Mouse (Mus musculus) hindbrain, postnatal 0 days (tissue): ENCODE data around the gene Ephb2. TPM values are rescaled to one million over a fixed set of nuclear protein-coding genes. Genes with fewer than 3 reads are reported as not detected.

ENCODE experiments used
- ATAC-seq: fragments of 200-750 bp; cut with Nextera tagmentation; 2 replicates; pipeline ENCODE4 v1.8.0; 2017; ENCODE audit warnings: mild to moderate bottlenecking, moderate TSS enrichment, moderate library complexity
- DNase-seq: peaks from one replicate; pipeline ENCODE4 v3.0.0-alpha.2; 2015; ENCODE audit warnings: low spot score
- H3K27ac ChIP-seq: fragments of 300-500 bp; sonication (generic); 2 replicates; pipeline ENCODE4 v1.5.1; 2014; ENCODE audit warnings: mild to moderate bottlenecking
- H3K27me3 ChIP-seq: fragments of 300-500 bp; sonication (generic); 2 replicates; pipeline ENCODE4 v1.6.1; 2014; ENCODE audit warnings: low read length, mixed read lengths; ENCODE audit not compliant: insufficient read depth
- H3K36me3 ChIP-seq: fragments of 300-500 bp; sonication (generic); 2 replicates; pipeline ENCODE4 v1.6.1; 2014; ENCODE audit warnings: low read length, mixed read lengths; ENCODE audit not compliant: insufficient read depth
- H3K4me1 ChIP-seq: fragments of 300-500 bp; sonication (generic); 2 replicates; pipeline ENCODE4 v1.6.1; 2014; ENCODE audit warnings: antibody characterized with exemption, low read length, mixed read lengths; ENCODE audit not compliant: insufficient read depth
- H3K4me2 ChIP-seq: fragments of 300-500 bp; sonication (generic); 2 replicates; pipeline ENCODE4 v1.6.1; 2014; ENCODE audit warnings: low read depth, mild to moderate bottlenecking, low read length, moderate library complexity, mixed read lengths
- H3K4me3 ChIP-seq: fragments of 300-500 bp; sonication (generic); 2 replicates; pipeline ENCODE4 v1.5.1; 2014; ENCODE audit warnings: low read length
- H3K9ac ChIP-seq: fragments of 300-500 bp; sonication (generic); replicated peaks from 2 replicates; pipeline ENCODE4 v1.6.1; 2014; ENCODE audit warnings: mild to moderate bottlenecking, low read length, moderate library complexity, mixed read lengths
- H3K9me3 ChIP-seq: fragments of 300-500 bp; sonication (generic); 2 replicates; pipeline ENCODE4 v1.6.1; 2016; ENCODE audit warnings: low read length, mixed read lengths
- CTCF ChIP-seq: IDR thresholded peaks from 2 replicates; pipeline ENCODE4 v1.5.1; 2016; ENCODE audit warnings: antibody characterized with exemption, control low read depth, low read depth
- WGBS: fragments of 180-500 bp; shearing (Covaris S2); extraction: QIAGEN DNeasy Blood & Tissue Kit; methylation state at CpG from one replicate; pipeline ENCODE4 v1.1.7; 2014; 5-methylcytosine and 5-hydroxymethylcytosine counted together
- polyA plus RNA-seq: library from polyadenylated mRNA; unstranded; fragments of >200 nt; fragmentation: Nextera tagmentation; extraction: Ambion mirVana; gene quantifications from 2 replicates; pipeline ENCODE4 v1.2.1, GENCODE M21; 2015
- total RNA-seq: library from RNA; depleted of rRNA; stranded (reverse); fragments of >200 nt; gene quantifications from 2 replicates; pipeline ENCODE4 v1.2.3, GENCODE M21; 2014

Gene Ephb2
- total and polyA plus RNA-seq, 2 experiments from 2014 or later, result 13.0 to 136 TPM

DNA sequence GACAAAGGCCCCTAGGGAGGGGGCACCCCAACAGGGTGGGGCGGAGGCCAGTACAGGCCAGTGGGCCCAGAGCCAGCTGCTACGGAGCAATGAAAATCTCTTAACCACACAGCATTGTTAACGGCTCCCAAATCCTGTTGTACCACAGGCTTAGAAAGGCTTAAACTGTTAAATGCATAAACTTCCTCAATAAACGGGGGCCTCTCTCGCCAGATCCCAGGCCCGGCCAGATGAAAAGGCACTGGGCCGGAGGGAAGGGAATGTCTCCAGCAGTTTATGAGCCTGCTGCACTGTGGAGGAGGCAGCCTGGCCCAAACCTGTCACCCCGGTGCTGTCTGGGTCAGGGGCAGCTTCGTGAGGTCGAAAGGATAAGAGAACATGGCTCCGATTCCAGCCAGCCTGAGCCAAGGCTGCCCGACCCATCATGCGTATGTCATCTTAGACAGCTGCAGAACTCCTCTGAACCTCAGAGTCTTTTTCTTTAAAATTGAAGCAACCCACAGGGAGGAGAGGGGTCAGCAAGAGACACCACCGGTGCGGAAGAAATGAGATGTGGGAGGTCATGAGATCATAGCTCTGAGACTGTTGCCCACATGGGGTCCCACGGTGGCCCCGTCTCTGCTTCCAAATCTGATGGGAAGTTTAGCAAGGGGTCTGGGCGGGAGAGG is 73.9 kb downstream of the Ephb2 start:
- no peaks in the 10 kb centered on the region for H3K27me3 ChIP-seq
- H3K4me1 ChIP-seq, result peaks cover 16% of the 10 kb centered on the region
- TF ChIP-seq CTCF, result no peak
- H3K4me3 ChIP-seq, result no peak overlapping the region
- H3K4me2 ChIP-seq, result no peak overlapping the region
- 29% methylated on average over 18 of the region's 18 CpGs for WGBS
- DNase-seq (no peak), ATAC-seq (no peak)
- no peaks in the 10 kb centered on the region for H3K36me3 ChIP-seq
- H3K9ac ChIP-seq, result no peak overlapping the region
- no peaks in the 10 kb centered on the region for H3K9me3 ChIP-seq
- 0 out of 2 replicates have a peak overlapping the region, but pooled peaks have one; percentile 32 for H3K27ac ChIP-seq

DNA sequence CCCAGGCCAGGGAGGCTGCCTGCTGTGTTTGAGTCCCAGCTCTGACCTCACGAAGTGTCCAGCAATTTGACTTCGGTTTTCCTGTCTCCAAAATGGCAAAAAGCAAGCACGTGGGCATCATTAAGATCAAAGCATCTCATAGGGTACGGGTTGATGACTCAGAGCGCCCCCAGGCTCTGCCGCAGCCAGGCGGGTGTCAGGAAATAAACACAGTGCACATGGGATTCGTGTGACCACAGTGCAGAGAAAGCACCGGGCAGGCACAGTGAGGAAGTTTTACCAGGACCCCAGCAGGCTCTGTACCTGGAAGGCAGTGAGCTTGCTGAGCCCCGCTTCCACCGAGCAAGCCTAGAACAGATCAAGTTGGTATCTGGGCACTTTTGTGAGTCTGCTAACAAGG is 74.9 kb downstream of the Ephb2 start:
- H3K9ac ChIP-seq, result no peak overlapping the region
- no peaks in the 10 kb centered on the region for H3K36me3 ChIP-seq
- H3K4me2 ChIP-seq, result no peak overlapping the region
- H3K4me3 ChIP-seq, result no peak overlapping the region
- H3K27ac ChIP-seq, result no peak overlapping the region
- no peaks in the 10 kb centered on the region for H3K27me3 ChIP-seq
- no peaks in the 10 kb centered on the region for H3K9me3 ChIP-seq
- ATAC-seq (no peak), DNase-seq (no peak)
- H3K4me1 ChIP-seq, result peaks cover 24% of the 10 kb centered on the region
- TF ChIP-seq CTCF, result no peak
- 66% methylated on average over 11 of the region's 11 CpGs for WGBS

GRCm38 (mm10) chr4:136757096-136757495 is 78.7 kb downstream of the Ephb2 start:
- ATAC-seq, result 0 out of 2 replicates have a peak, but pooled peaks have one; percentile 9

GRCm38 (mm10) chr4:136756486-136756885 is 79.3 kb downstream of the Ephb2 start:
- Histone ChIP-seq H3K9me3 (no peaks in the 10 kb centered on the region), H3K4me3 (no peak overlapping the region), H3K4me2 (no peak overlapping the region), H3K36me3 (no peaks in the 10 kb centered on the region), H3K9ac (peak overlapping the region; percentile 49), H3K27ac (peak overlapping the region; percentile 79), H3K27me3 (no peaks in the 10 kb centered on the region), H3K4me1 (peaks cover 46% of the 10 kb centered on the region)
- DNase-seq (no peak), ATAC-seq (peak; percentile 1; the same call in 1 of the 2 replicates)
- TF ChIP-seq CTCF, result no peak
- 27% methylated on average over 6 of the region's 6 CpGs for whole genome bisulfite sequencing

More at GRCm38 (mm10) chr4:136757096-136757495, 78.7 kb downstream of the Ephb2 start:
- 29% methylated on average over 4 of the region's 4 CpGs for WGBS
- peak overlapping the region; percentile 79 for H3K27ac ChIP-seq
- no peaks in the 10 kb centered on the region for H3K9me3 ChIP-seq
- TF ChIP-seq CTCF, result no peak
- peak overlapping the region; percentile 15 for H3K9ac ChIP-seq
- no peaks in the 10 kb centered on the region for H3K36me3 ChIP-seq
- peak; percentile 54 for DNase-seq
- no peak overlapping the region for H3K4me2 ChIP-seq
- H3K4me3 ChIP-seq, result no peak overlapping the region
- H3K4me1 ChIP-seq, result peaks cover 46% of the 10 kb centered on the region
- H3K27me3 ChIP-seq, result no peaks in the 10 kb centered on the region

DNA sequence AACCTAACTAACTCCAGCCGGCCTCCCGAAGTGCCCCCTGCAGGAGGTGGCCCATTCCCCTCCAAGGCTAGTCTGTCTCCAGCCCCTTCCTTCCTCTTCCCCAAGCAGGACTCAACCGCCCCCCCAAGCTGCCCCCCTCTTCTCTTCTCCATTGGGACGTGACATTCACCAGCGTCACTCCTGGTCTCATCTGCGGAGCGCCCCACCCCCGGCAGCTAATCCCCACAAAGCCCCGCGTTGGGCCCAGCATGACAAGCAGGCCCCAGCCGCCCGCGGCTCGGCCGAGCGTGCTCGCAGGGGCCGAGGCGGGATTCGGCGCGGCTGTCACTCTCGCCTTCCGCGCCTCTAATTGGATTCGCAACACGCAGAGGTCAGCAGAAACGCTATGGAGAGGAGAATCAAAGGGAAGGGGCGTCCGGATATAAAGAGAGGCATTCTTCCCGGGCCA is 80.4 kb downstream of the Ephb2 start:
- ATAC-seq (peak; percentile 79), DNase-seq (peak; percentile 90)
- peak overlapping the region; percentile 79 for H3K27ac ChIP-seq
- H3K9ac ChIP-seq, result peak overlapping the region; percentile 49
- H3K9me3 ChIP-seq, result no peaks in the 10 kb centered on the region
- peaks cover 55% of the 10 kb centered on the region for H3K4me1 ChIP-seq
- no peaks in the 10 kb centered on the region for H3K27me3 ChIP-seq
- 0 out of 2 replicates have a peak, but pooled peaks have one; percentile 1 for TF ChIP-seq CTCF
- WGBS, result 1% methylated on average over 31 of the region's 31 CpGs
- H3K4me3 ChIP-seq, result peak overlapping the region; percentile 16
- H3K4me2 ChIP-seq, result peak overlapping the region; percentile 52
- no peaks in the 10 kb centered on the region for H3K36me3 ChIP-seq

DNA sequence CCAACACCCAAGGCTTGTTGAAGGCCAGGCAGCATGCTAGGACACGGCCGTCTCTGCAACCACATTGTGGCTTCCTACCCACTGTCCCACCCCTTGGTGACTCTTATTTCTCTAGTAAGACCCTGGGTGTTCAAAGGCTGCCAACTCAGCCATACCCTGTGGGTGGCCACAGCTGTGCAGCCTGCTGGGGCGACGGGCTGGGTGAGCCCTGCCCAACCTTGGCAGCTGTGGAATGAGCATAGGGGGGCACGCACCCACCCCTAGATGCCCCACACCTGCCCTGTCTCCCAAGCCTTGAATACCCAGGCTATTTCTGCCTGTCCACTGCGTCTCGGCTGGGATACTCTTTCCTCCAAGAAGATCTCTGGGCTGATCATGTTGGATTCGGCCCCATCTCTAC is 81.5 kb downstream of the Ephb2 start:
- H3K36me3 ChIP-seq, result no peaks in the 10 kb centered on the region
- no peak for DNase-seq
- H3K4me2 ChIP-seq, result no peak overlapping the region
- no peak overlapping the region for H3K9ac ChIP-seq
- TF ChIP-seq CTCF, result no peak
- H3K4me3 ChIP-seq, result no peak overlapping the region
- H3K27me3 ChIP-seq, result no peaks in the 10 kb centered on the region
- H3K4me1 ChIP-seq, result peaks cover 62% of the 10 kb centered on the region
- no peak overlapping the region for H3K27ac ChIP-seq
- 74% methylated on average over 8 of the region's 8 CpGs for WGBS
- H3K9me3 ChIP-seq, result no peaks in the 10 kb centered on the region
- ATAC-seq, result no peak

DNA sequence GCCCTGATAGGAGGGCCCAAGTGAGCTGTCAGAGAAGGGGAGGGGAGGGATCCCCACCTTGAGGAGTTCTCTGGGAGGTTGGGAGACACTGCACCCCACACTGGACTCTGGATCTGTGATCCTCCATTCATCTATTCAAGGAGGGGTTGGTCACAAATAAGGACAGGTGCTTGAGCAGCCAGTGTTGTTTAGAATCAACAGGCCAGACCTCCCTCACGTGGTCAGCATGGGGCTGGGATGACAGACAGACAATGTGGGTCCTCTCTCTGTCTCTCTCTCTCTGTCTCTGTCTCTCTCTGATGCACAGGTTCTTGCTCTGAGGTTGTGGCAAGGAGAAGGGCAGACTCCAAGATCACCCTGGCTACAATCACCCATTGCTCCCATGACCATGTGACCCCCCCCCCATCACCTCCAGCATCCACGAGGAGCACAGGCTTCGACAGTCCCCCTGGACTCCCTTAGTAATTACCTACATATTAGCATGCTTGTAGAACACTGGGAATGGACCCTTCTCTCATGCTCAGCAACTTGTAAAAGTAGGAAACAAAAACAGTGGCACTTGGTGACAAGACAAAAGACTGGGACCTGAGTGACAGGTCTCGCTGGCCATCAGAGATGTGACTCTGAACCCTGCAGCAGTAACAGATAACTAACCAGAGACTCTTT is 84.3 kb downstream of the Ephb2 start:
- H3K4me3 ChIP-seq, result no peak overlapping the region
- no peaks in the 10 kb centered on the region for H3K9me3 ChIP-seq
- WGBS, result 28% methylated on average over 4 of the region's 4 CpGs
- no peak overlapping the region for H3K9ac ChIP-seq
- no peak for DNase-seq
- no peak overlapping the region for H3K4me2 ChIP-seq
- TF ChIP-seq CTCF, result no peak
- peak overlapping the region; percentile 67; the same call in 1 of the 2 replicates for H3K27ac ChIP-seq
- H3K27me3 ChIP-seq, result no peaks in the 10 kb centered on the region
- no peaks in the 10 kb centered on the region for H3K36me3 ChIP-seq
- ATAC-seq, result no peak
- H3K4me1 ChIP-seq, result peaks cover 47% of the 10 kb centered on the region
